Mouse (Mus musculus): ENCODE results near the gene Zfx.

- TF ChIP-seq CTCF (IDR thresholded peaks at IDR 0.05; ENCODE audit: extremely low read depth, insufficient read depth, low read length): no peak
- no peak for TF ChIP-seq POLR2A (IDR thresholded peaks at IDR 0.05; ENCODE audit: extremely low read depth, insufficient read depth, low read length)
Measured at GRCm38 (mm10) chrX:94061246-94061645, 62.3 kb downstream of the Zfx start.
